Mouse (Mus musculus) T-helper 17 cell (primary cell): ENCODE data around the gene Hck.

Experiments used
- in situ Hi-C, 2 experiments: fragments of 300-600 bp; cut with MboI, MseI; formaldehyde crosslinking; loops; 1 replicate in 1 of 2; 2 replicates in 1 of 2; pipeline ENCODE4 v1.15.1; 2025; ENCODE audit warnings: high pct_unique_total_duplicates in 2 of 2

Gene Hck

DNA sequence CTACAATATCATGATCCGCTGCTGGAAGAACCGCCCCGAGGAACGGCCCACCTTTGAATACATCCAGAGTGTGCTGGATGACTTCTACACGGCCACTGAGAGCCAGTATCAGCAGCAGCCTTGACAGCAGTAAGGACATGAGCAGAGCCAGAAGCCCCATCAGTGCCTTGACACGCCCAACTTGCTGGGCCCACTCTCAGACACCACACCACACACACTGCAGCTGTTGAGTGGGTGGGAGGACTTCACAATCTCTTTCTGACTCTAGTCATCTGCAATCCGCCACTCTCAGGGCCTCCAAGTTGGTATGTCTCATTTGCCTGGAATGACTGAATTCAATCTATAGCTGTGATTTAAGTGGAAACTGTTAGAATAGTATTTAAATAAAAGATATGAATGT lies 42.8 kb downstream of the Hck start:
- in situ Hi-C loops = no loop called here

- in situ Hi-C loops = no loop called here
Measured at GRCm38 (mm10) chr2:153151926-153152665, 43.8 kb downstream of the Hck start.

DNA sequence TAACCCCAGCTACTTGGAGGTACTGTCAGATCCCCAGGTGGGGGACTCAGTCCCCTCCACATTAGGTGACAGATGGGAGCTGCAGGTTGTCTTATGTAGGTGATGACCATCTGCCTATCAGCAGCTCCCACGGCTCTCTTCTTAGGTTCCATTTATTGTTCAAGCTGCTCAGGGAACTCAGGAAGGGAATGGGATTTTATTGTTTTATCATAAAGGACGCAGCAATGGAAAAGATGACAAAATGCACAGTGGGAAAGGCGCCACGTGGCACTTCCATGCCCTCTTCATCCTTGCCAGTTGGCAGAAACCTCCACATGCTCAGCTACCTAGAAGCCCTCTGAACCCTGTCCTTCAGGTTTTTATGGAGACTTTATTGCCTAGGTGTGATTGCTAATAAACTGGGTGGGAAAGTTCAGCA lies 44.8 kb downstream of the Hck start:
- in situ Hi-C loops = no loop called here

- in situ Hi-C loops = no loop called here
Measured at GRCm38 (mm10) chr2:153157270-153157669, 49.0 kb downstream of the Hck start.

- in situ Hi-C loops = loop anchor here in 1 of 2 experiments (5.0 kb wide), 1 partner anchor 72 kb away; no protein-coding TSS in a partner anchor
Measured at GRCm38 (mm10) chr2:153160133-153160532, 51.9 kb downstream of the Hck start.

DNA sequence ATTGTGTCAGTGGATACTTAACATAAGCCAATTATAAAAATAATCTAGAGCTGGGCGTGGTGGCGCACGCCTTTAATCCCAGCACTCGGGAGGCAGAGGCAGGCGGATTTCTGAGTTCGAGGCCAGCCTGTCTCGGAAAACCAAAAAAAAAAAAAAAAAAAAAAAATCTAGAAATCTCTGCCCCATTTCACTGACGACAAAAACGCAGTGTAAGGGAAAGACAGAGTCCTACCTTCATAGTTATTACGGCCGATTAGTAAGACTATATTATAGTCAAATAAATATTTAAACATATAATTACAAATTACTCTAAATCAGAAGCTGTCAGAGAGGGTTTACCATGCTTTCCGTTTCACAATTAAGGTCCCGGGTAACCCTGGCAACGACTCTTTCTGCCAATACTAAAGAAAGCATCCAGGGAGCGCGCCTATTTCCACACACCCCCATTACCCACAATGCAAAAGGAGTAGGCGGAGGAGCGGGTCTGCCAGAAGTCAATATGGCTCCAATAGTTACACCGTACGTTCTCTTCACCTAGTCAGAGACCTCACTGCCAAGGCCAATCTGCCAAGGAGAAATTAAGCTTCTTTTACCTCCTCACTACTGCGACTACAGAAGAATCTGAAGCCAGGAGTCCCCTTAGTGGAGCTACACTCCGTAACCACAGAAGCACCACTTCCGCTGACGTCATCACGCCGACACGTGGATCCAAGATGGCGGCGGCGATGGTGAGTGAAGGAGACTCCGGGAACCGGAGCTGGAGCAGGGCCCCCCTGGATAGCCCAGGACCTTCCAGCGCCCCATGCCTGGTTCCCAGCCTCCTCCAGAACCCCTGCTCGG lies 52.8 kb downstream of the Hck start, which contains the start of gene Tm9sf4:
Gene Tm9sf4, plus strand, starts transcription at position 460 of the 840 bp plus-strand sequence.
- in situ Hi-C loops = loop anchor here in 1 of 2 experiments (5.0 kb wide), 1 partner anchor 71 kb away; no protein-coding TSS in a partner anchor

DNA sequence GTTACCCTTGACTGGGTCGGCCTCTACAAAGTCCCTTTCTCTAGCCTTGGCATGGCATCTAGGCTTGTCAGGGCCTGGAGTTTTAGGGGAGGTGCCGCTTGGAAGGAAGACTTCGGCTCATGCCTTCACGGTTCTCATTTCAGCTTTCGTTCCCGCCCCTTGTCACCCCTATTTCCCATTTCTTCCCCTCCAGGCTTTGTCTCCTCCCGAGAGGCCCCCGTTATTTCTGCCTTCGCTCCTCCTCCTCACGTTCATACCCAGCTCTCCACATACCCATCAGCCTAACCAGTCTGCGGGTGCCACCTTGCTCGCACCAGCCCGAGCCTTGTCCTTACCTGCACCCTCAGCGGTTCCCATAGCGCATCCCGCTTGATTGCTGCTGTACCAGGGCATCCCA lies 53.4 kb downstream of the Hck start:
- in situ Hi-C loops = loop anchor here in 1 of 2 experiments (5.0 kb wide), 1 partner anchor 71 kb away; no protein-coding TSS in a partner anchor

DNA sequence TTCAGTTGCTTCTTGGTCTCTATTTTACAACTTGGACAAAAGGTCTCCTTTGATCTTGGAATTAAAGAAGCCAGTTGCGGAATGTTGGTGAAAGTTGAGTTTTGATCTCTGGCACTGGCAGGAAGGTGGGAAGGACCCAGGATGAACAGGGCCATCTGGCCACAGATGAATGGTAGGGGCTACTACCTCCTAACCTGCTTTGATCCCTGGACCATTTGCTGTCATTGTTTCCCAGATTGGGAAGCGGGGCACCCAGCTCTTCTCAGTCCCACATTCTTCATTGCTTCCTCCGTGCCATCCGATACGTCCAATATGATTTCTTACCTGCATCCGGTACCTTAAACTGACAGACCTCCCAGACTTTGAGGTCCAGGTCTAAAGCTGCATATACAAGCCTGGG lies 58.9 kb downstream of the Hck start:
- in situ Hi-C loops = no loop called here

DNA sequence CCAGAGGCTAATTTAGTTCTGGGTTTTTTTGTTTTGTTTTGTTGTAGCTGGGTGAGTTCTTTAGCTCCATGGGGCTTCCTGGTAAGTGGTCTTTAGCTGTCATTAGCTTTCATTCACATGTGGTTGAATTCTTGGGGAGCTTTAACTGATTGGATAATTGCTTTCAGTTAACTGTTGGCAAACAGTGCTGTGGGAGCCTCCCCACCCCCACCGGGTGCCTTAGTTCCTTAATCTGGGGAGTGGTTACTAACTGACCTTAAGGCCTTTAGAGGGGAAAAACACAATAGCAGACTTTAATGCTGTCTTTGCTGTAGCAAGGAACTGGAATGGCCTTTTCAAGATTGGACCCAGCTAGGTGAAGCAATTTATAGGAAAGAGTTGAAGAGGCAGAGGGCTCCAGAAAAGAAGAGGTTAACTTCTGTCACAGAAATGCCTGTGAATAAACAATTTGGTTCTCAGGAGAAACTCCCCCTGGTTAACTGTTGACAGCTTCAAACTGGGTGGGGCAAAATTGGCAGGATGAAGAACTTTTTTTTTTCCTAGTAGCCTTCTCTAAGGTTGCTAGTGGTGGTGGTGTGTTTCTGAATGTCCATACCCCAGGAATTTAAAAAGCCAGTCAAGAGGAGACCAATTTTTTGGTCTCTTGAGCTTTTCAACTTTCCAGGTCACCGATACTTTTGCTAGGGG lies 60.0 kb downstream of the Hck start:
- in situ Hi-C loops = no loop called here

- in situ Hi-C loops = no loop called here
Measured at GRCm38 (mm10) chr2:153170490-153171224, 62.4 kb downstream of the Hck start.

GRCm38 (mm10) chr2:153171966-153172365 lies 63.7 kb downstream of the Hck start:
- in situ Hi-C loops = no loop called here

GRCm38 (mm10) chr2:153175995-153176570 lies 67.8 kb downstream of the Hck start:
- in situ Hi-C loops = no loop called here

DNA sequence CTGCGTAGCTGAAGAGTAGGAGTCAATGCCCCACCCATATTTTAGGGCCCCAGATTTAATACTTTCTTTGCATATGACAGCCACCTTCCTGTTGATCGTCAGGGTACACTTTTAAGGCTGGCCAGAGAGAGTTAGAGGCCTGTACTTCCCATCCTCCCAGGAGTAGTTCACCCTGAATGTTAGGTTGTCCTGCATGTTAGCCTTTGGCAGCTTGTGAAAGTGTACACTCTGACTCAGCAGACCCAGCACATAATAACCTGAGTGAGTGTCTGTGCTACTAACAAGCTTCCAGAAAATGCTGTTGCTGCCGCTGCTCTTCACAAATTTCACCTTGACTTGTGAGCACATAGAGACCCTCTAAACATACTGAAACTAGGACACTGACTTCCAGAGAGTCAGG lies 68.9 kb downstream of the Hck start:
- in situ Hi-C loops = no loop called here

- in situ Hi-C loops = no loop called here
Measured at GRCm38 (mm10) chr2:153179126-153179860, 71.0 kb downstream of the Hck start.

- in situ Hi-C loops = no loop called here
Measured at GRCm38 (mm10) chr2:153179961-153180360, 71.7 kb downstream of the Hck start.

- in situ Hi-C loops = no loop called here
Measured at GRCm38 (mm10) chr2:153186176-153186591, 77.9 kb downstream of the Hck start.

DNA sequence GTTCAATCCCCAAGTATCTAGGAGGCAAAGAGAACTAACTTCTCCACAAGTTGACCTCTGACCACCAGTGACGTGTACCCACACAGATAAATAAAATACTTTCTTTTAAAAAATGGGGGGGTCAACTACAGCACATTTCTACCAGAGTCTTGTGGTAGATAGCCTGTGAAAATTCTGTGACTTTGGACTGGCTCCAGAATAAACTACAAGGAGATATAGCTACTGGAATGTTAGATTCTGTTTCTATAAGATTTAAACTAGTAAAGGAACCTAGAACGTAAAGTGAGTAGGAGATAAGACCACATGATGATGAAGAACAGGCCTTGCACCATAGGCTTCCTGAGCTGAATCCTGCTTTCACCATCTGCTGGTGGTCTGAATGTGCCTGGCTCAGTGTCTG lies 79.6 kb downstream of the Hck start:
- in situ Hi-C loops = no loop called here

DNA sequence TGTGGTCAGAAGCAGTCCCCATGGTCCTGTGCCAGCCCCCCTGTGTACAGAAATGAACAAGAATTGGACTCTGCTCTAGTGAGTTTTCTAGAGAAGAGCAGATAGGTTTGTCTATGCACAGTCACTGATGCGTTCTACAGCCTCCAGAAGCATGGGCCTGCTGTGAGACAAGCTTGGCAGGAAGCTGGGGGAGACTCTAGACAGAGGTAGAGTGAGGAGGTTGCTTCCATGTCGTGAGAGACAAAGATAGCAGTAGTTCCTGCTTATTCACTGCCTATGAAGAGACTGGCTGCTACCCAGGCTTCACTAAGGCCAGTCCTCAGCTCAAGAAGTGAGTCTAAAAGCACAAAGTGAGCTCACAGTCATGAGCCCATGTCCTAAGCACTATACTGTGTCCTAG lies 83.0 kb downstream of the Hck start:
- in situ Hi-C loops = no loop called here

DNA sequence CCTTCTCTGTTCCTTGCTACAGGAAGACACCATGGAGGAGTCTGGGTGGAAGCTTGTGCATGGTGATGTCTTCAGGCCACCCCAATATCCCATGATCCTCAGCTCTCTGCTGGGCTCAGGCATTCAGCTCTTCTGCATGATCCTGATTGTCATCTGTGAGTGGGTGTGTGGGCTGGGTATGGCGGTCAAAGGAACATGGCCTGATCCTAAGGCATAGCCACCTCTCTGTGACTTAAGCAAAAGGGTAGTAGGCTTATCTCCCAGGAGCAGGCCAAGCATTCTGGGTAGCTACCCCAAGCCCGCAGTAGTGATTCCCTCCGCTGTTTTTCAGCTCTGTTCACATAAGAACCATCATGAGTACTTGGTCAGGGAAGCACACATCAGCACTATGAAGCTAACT lies 86.0 kb downstream of the Hck start:
- in situ Hi-C loops = no loop called here

GRCm38 (mm10) chr2:153198485-153198884 lies 90.2 kb downstream of the Hck start:
- in situ Hi-C loops = no loop called here
